Mouse (Mus musculus) hindbrain, embryonic 13.5 days (tissue): Measurements from ENCODE around the gene Ak9. TPM values are rescaled to one million over a fixed set of nuclear protein-coding genes. Genes with fewer than 3 reads are reported as not detected.

Experiments
- ATAC-seq: fragments of 200-750 bp; cut with Nextera tagmentation; 2 replicates; pipeline ENCODE4 v1.8.0; 2017; ENCODE audit warnings: moderate TSS enrichment; ENCODE audit not compliant: low FRiP score
- H3K27ac ChIP-seq: fragments of 300-500 bp; sonication (generic); 2 replicates; pipeline ENCODE4 v1.5.1; 2015; ENCODE audit warnings: inconsistent platforms, mild to moderate bottlenecking, moderate library complexity
- H3K27me3 ChIP-seq: fragments of 300-500 bp; sonication (generic); 2 replicates; pipeline ENCODE4 v1.6.1; 2015; ENCODE audit warnings: mild to moderate bottlenecking, inconsistent platforms
- H3K36me3 ChIP-seq: fragments of 300-500 bp; sonication (generic); 2 replicates; pipeline ENCODE4 v1.6.1; 2015; ENCODE audit warnings: mild to moderate bottlenecking, inconsistent platforms
- H3K4me1 ChIP-seq: fragments of 300-500 bp; sonication (generic); replicated peaks from 2 replicates; pipeline ENCODE4 v1.6.1; 2015; ENCODE audit warnings: inconsistent platforms
- H3K4me2 ChIP-seq: fragments of 300-500 bp; sonication (generic); 2 replicates; pipeline ENCODE4 v1.6.1; 2015; ENCODE audit warnings: inconsistent platforms, mild to moderate bottlenecking, moderate library complexity
- H3K4me3 ChIP-seq: fragments of 300-500 bp; sonication (generic); 2 replicates; pipeline ENCODE4 v1.5.1; 2015; ENCODE audit warnings: mild to moderate bottlenecking, inconsistent platforms
- H3K9ac ChIP-seq: fragments of 300-500 bp; sonication (generic); 2 replicates; pipeline ENCODE4 v1.6.1; 2015; ENCODE audit warnings: mild to moderate bottlenecking, inconsistent platforms
- H3K9me3 ChIP-seq: fragments of 300-500 bp; sonication (generic); 2 replicates; pipeline ENCODE4 v1.6.1; 2016; ENCODE audit warnings: inconsistent platforms
- WGBS: fragments of 180-500 bp; shearing (Covaris S2); methylation state at CpG from one replicate; pipeline ENCODE4 v1.1.7; 2015; 5-methylcytosine and 5-hydroxymethylcytosine counted together
- polyA plus RNA-seq: library from polyadenylated mRNA; unstranded; fragments of >200 nt; fragmentation: Nextera tagmentation; extraction: Ambion mirVana; gene quantifications from 2 replicates; pipeline ENCODE4 v1.2.1, GENCODE M21; 2015

Ak9 gene
- 0.25 and 0.26 TPM in 2 replicates for polyA plus RNA-seq

GRCm38 (mm10) chr10:41303639-41304444, at the start of gene Ak9:
TSS of gene Ak9 (plus strand) at chr10:41303980.
- under 1% methylated on average over 25 of the region's 25 CpGs for WGBS
- ATAC-seq: peak; percentile 84
- Histone ChIP-seq H3K4me1 (peaks cover 11% of the 10 kb centered on the region), H3K4me2 (peak within 1 kb of the TSS; percentile 70), H3K36me3 (no peaks in the 10 kb centered on the region), H3K9ac (peak within 1 kb of the TSS; percentile 90), H3K27me3 (no peaks in the 10 kb centered on the region), H3K9me3 (no peaks in the 10 kb centered on the region), H3K4me3 (peak within 1 kb of the TSS; percentile 87), H3K27ac (peak within 1 kb of the TSS; percentile 87)

- Histone ChIP-seq H3K27me3 (no peaks in the 10 kb centered on the region), H3K9ac (no peak overlapping the region), H3K9me3 (no peaks in the 10 kb centered on the region), H3K36me3 (peaks cover 28% of the 10 kb centered on the region), H3K4me3 (no peak overlapping the region), H3K27ac (no peak overlapping the region), H3K4me1 (no peaks in the 10 kb centered on the region), H3K4me2 (no peak overlapping the region)
- WGBS: 61% methylated on average over 8 of the region's 8 CpGs
- ATAC-seq: no peak
Observed at GRCm38 (mm10) chr10:41260243-41261006, 43.4 kb upstream of the Ak9 start.

DNA sequence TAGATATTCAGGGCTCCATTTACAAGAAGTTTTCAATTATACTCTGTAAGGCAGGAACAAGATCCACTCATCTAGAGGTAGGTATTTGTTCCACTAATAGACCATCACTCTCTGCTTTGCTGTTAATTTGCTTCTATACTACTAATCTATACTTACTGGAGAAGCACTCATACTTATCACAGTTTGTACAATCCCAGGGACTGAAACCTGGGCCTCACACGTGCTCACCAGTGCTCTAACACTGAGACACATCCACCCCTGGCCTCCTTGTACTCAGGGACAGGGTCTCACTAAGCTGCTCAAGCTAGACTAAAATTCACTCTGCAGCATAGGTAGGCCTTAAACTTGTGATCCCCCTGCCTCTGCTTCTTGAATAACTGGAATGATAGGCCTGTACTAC, 42.6 kb upstream of the Ak9 start:
- Histone ChIP-seq H3K27ac (no peak overlapping the region), H3K9me3 (no peaks in the 10 kb centered on the region), H3K9ac (no peak overlapping the region), H3K27me3 (no peaks in the 10 kb centered on the region), H3K4me3 (no peak overlapping the region), H3K4me1 (no peaks in the 10 kb centered on the region), H3K36me3 (peaks cover 20% of the 10 kb centered on the region), H3K4me2 (no peak overlapping the region)
- WGBS: 66% methylated on average over 1 of the region's 1 CpGs
- no peak for ATAC-seq

GRCm38 (mm10) chr10:41261889-41262288, 41.9 kb upstream of the Ak9 start:
- no peaks in the 10 kb centered on the region for H3K27me3 ChIP-seq
- no peak overlapping the region for H3K27ac ChIP-seq
- H3K4me2 ChIP-seq: no peak overlapping the region
- H3K4me3 ChIP-seq: no peak overlapping the region
- H3K9ac ChIP-seq: no peak overlapping the region
- no peaks in the 10 kb centered on the region for H3K9me3 ChIP-seq
- ATAC-seq: no peak
- no peaks in the 10 kb centered on the region for H3K4me1 ChIP-seq
- peaks cover 18% of the 10 kb centered on the region for H3K36me3 ChIP-seq

- no peaks in the 10 kb centered on the region for H3K9me3 ChIP-seq
- 52% methylated on average over 7 of the region's 7 CpGs for WGBS
- H3K27ac ChIP-seq: no peak overlapping the region
Observed at GRCm38 (mm10) chr10:41271860-41272259, 31.9 kb upstream of the Ak9 start.

DNA sequence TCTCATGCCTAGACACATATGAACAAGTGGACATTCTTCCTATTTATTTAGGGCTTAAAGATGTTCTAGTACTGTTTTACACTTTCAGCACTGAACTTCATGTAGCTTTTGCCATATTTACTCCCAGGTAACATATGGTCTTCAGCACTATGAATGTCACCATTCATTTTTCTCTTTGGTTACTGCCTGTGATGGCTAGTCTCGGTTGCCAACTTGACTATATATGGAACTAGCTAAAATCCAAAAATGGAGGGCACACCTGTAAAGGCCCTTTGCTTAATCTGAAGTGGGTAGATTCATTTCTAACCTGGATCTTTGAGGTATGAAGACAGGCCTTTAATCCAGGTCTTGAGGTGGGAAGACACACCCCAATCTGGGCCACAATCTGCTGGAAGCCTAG, 28.9 kb upstream of the Ak9 start:
- WGBS: 95% methylated on average over 1 of the region's 1 CpGs
- peaks cover 14% of the 10 kb centered on the region for H3K4me1 ChIP-seq
- H3K27ac ChIP-seq: no peak overlapping the region
- H3K27me3 ChIP-seq: no peaks in the 10 kb centered on the region
- ATAC-seq: no peak
- no peak overlapping the region for H3K9ac ChIP-seq
- no peaks in the 10 kb centered on the region for H3K9me3 ChIP-seq
- H3K4me3 ChIP-seq: no peak overlapping the region
- H3K36me3 ChIP-seq: peaks cover 9% of the 10 kb centered on the region; the same call in 1 of the 2 replicates
- H3K4me2 ChIP-seq: no peak overlapping the region

More at GRCm38 (mm10) chr10:41271860-41272259, 31.9 kb upstream of the Ak9 start:
- Histone ChIP-seq H3K4me1 (peaks cover 8% of the 10 kb centered on the region; the same call in 1 of the 2 replicates), H3K4me2 (no peak overlapping the region), H3K9ac (no peak overlapping the region), H3K4me3 (no peak overlapping the region), H3K36me3 (peaks cover 25% of the 10 kb centered on the region), H3K27me3 (no peaks in the 10 kb centered on the region)
- no peak for ATAC-seq

- H3K4me1 ChIP-seq: peaks cover 14% of the 10 kb centered on the region; the same call in 1 of the 2 replicates
- WGBS: 95% methylated on average over 1 of the region's 1 CpGs
- H3K4me2 ChIP-seq: no peak overlapping the region
- H3K9me3 ChIP-seq: no peaks in the 10 kb centered on the region
- no peak overlapping the region for H3K9ac ChIP-seq
- no peak overlapping the region for H3K4me3 ChIP-seq
- no peak overlapping the region for H3K27ac ChIP-seq
- H3K27me3 ChIP-seq: no peaks in the 10 kb centered on the region
- ATAC-seq: no peak
- peaks cover 16% of the 10 kb centered on the region for H3K36me3 ChIP-seq
Observed at GRCm38 (mm10) chr10:41278808-41279207, 25.0 kb upstream of the Ak9 start.

DNA sequence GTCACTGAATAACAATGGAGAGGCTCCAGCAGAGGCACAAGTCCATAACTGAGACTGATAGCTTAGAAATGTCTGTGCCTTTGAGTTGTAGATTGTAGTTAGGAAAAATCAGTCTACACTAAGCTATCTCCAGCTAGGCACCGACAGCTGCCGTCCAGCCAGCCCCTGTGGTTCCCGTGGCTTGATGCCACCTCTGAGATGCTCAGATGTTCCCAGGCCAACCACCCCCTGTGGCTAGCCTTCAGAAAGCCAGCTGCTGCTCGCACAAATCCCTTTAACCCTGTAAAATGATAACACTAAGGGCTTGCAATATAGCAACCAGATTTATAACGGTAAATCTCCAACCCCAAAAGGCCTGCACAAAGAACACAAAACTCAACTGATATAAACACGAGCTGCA, 23.6 kb upstream of the Ak9 start:
- no peak overlapping the region for H3K27ac ChIP-seq
- 52% methylated on average over 6 of the region's 6 CpGs for WGBS
- H3K9me3 ChIP-seq: no peaks in the 10 kb centered on the region
- no peaks in the 10 kb centered on the region for H3K27me3 ChIP-seq
- no peak for ATAC-seq
- H3K4me1 ChIP-seq: peaks cover 14% of the 10 kb centered on the region; the same call in 1 of the 2 replicates
- no peak overlapping the region for H3K4me2 ChIP-seq
- no peak overlapping the region for H3K9ac ChIP-seq
- H3K4me3 ChIP-seq: no peak overlapping the region
- H3K36me3 ChIP-seq: peaks cover 28% of the 10 kb centered on the region

DNA sequence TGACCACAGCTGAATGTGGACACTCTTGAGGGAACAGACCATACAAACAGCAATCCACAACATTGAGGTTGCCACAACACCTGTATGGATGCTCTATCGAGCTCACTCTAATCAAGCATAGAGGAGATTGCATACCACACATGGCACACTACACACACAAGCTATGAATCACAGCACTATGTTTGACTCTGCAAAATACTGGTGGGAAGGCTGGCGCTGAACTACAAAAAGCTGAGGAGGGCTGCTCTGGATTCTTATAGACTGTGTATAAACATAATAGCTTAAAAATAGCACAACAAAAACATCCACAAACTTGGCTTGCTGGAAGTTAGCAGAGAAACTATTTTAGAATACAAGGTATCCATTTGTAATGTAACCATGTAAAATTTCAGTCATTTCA, 23.0 kb upstream of the Ak9 start:
- Histone ChIP-seq H3K4me1 (peaks cover 14% of the 10 kb centered on the region), H3K9ac (no peak overlapping the region), H3K4me2 (no peak overlapping the region), H3K27me3 (no peaks in the 10 kb centered on the region), H3K36me3 (peaks cover 28% of the 10 kb centered on the region), H3K27ac (no peak overlapping the region), H3K4me3 (no peak overlapping the region), H3K9me3 (no peaks in the 10 kb centered on the region)
- 96% methylated on average over 2 of the region's 2 CpGs for WGBS
- ATAC-seq: no peak

DNA sequence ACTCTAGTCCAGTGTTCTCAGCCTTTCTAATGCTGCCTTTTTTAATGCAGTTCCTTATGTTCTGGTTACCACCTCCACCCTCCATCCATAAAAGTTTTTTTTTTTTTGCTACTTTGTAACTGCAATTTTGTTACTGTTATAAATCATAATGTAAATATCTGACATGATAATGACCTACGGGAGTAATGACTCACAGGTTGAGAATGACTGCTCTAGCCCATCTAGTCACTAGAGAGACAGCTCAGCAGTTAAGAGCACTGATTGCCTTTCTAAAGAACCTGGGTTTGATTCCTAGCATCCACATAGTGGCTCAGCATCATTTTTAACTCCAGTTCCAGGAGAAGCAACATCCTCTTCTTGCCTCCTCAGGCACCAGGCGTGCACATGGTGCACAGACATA, 21.7 kb upstream of the Ak9 start:
- 90% methylated on average over 2 of the region's 2 CpGs for WGBS
- no peak overlapping the region for H3K9ac ChIP-seq
- no peak overlapping the region for H3K4me2 ChIP-seq
- no peaks in the 10 kb centered on the region for H3K9me3 ChIP-seq
- H3K4me3 ChIP-seq: no peak overlapping the region
- no peak overlapping the region for H3K27ac ChIP-seq
- no peaks in the 10 kb centered on the region for H3K27me3 ChIP-seq
- ATAC-seq: no peak
- peaks cover 14% of the 10 kb centered on the region for H3K4me1 ChIP-seq
- peaks cover 20% of the 10 kb centered on the region for H3K36me3 ChIP-seq

GRCm38 (mm10) chr10:41287618-41288017, 16.2 kb upstream of the Ak9 start:
- 88% methylated on average over 3 of the region's 3 CpGs for WGBS

GRCm38 (mm10) chr10:41288074-41288473, 15.7 kb upstream of the Ak9 start:
- no peak overlapping the region for H3K9ac ChIP-seq
- H3K4me3 ChIP-seq: no peak overlapping the region
- ATAC-seq: no peak
- no peaks in the 10 kb centered on the region for H3K9me3 ChIP-seq
- H3K36me3 ChIP-seq: peaks cover 19% of the 10 kb centered on the region
- peaks cover 10% of the 10 kb centered on the region for H3K4me1 ChIP-seq
- H3K27me3 ChIP-seq: no peaks in the 10 kb centered on the region
- 77% methylated on average over 1 of the region's 1 CpGs for WGBS
- H3K4me2 ChIP-seq: no peak overlapping the region
- no peak overlapping the region for H3K27ac ChIP-seq

More at GRCm38 (mm10) chr10:41287618-41288017, 16.2 kb upstream of the Ak9 start:
- no peaks in the 10 kb centered on the region for H3K27me3 ChIP-seq
- H3K27ac ChIP-seq: no peak overlapping the region
- no peak overlapping the region for H3K9ac ChIP-seq
- peaks cover 7% of the 10 kb centered on the region for H3K4me1 ChIP-seq
- H3K4me2 ChIP-seq: no peak overlapping the region
- ATAC-seq: no peak
- no peak overlapping the region for H3K4me3 ChIP-seq
- H3K9me3 ChIP-seq: no peaks in the 10 kb centered on the region
- H3K36me3 ChIP-seq: peaks cover 19% of the 10 kb centered on the region
